Mouse (Mus musculus) thymus, postnatal 36 days (tissue): ENCODE results near the gene Ripk1.

Experiments
- DNase-seq, 2 experiments: peaks; one replicate each; pipeline ENCODE4 v3.0.0; 2022; ENCODE audit warnings: mixed read lengths in 2 of 2

Gene Ripk1

GRCm38 (mm10) chr13:34002058-34003006 lies at the start of gene Ripk1, which contains the start of gene Serpinb6a:
Gene Ripk1, plus strand, starts transcription at chr13:34002363.
Gene Serpinb6a, minus strand, starts transcription at chr13:34002794.
- peak; percentile 95 for DNase-seq

GRCm38 (mm10) chr13:33952947-33953346 lies 49.2 kb upstream of the Ripk1 start:
- no peak for DNase-seq

GRCm38 (mm10) chr13:33956571-33957421 lies 45.4 kb upstream of the Ripk1 start:
- DNase-seq = no peak

- no peak for DNase-seq
Measured at GRCm38 (mm10) chr13:33959771-33960170, 42.4 kb upstream of the Ripk1 start.

- peak; percentile 34 to 35 for DNase-seq
Measured at GRCm38 (mm10) chr13:33964206-33965046, 37.7 kb upstream of the Ripk1 start, which contains the start of gene Nqo2. Gene Nqo2, plus strand, starts transcription at chr13:33964687.

- DNase-seq = no peak
Measured at GRCm38 (mm10) chr13:33965056-33966024, 36.8 kb upstream of the Ripk1 start.

DNA sequence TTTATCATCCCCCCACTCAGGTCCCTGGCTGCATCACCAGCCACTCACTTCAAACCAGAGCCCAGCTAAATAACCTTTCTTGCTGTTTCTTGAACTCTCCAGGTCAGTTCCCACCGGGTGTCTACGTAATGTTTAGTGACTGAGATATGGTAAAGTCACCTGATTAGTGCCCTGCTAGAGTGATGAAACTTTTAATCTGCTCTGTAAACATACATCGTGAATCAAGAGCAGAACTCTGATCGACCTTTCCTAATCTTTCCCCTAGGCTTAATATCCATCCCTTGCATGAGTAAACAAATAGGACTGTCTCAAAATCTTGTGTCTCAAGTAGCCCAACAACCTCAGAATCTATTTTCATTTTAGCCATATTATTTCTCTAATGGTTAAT lies 36.1 kb upstream of the Ripk1 start:
- DNase-seq = no peak

DNA sequence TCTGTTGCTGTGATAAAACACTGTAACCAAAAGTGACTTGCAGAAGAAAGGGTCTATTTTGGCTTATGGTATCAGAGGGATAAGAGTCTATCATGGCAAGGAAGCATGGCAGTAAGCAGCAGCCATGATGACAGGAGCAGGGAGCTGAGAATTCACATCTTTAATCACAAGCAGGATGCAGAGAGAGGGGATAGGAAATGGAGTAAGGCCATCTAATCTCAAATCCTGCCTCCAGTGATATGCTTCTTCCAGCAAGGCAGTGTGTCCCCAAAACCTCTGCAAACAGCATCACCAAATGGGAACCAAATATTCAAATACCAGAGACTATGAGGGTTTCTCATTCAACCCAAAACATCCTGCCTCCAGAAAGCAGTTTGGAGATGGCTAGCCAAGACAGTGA lies 35.6 kb upstream of the Ripk1 start:
- no peak for DNase-seq

GRCm38 (mm10) chr13:33989625-33990024 lies 12.5 kb upstream of the Ripk1 start:
- no peak for DNase-seq

DNA sequence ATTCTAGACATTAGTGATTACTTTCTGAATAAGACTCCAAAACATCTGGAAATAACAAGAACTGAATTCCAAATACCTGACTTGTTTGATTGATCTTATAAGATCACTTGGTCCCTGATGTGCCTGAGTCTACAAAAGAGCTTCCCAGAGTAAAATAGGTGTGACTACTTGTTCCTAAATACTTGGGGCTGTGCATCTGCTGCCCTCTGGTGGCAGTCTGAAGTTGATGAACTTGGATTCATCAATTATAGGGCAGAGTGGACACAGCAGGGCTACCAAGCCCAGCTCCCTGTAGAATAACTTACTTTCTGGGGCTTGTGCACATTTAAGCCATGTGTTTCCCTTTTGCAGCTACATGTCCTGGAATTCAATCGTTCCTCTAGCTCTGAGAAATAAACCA lies 7.0 kb upstream of the Ripk1 start:
- peak; percentile 48 to 52 for DNase-seq

- DNase-seq = peak in 1 of 2 experiments; percentile 16
Measured at GRCm38 (mm10) chr13:34003058-34003457, 895 bp downstream of the Ripk1 start.

DNA sequence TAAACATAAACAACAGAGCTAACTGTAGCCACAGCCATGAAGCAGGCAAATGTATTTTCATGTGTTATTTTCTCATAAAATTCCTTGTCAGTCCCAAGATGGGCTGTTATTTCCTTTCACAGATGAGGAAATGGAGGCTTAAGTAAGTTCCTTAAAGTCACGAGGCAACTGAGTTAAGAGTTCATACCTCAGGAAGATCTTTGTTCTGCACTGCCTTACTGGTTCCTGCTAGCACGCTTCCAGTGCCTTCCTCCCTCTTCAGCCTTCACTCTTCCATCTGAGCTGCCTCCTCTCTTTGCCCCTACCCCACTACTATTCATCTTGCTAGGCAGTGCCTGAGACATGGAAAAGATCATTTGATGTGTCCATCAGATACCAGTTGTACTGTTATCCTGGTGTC lies 5.1 kb downstream of the Ripk1 start:
- DNase-seq = no peak

DNA sequence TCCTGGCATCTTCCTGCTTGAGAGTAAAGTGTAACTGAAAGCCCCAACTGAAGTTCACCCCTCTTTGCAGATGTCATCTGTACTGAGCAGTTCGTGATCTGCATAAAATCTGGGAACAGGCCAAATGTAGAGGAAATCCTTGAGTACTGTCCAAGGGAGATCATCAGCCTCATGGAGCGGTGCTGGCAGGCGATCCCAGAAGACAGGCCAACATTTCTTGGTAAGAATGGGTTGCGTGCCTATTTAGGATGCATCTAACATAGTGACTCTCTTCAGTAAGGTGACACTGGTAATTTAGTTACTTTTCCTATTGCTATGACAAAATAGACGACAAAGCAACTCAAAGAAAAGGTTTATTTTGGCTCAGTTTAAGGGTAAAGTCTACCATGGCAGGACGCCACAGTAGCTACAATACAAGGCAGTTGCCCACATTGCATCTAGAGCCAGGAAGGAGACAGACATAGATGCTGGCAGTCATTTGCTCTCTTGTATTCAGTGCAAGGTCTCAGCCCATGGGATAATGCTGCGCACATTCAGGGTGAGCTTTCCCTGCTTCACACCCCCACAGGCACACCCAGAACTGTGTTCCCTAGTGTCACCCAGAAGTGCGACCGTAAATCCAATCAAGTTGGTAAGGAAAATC lies 14.9 kb downstream of the Ripk1 start:
- DNase-seq = no peak

DNA sequence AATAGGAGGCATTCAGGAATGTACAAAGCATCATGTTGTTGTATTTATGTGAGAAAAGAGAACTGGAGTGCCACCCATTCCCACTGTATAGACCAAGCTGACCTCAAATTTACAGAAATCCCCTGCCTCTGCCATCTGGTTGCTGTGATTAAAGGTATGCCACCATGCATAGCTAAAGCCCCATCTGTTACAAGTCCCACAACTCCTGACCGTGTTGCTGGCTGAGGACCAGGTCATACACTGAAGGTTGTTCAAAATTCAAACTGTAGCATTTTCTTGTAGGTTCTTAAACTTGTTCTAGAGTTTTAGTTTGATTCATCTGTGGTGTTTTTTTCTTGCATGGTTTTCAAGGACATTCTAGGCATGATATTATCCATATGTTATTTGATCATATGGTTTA lies 16.4 kb downstream of the Ripk1 start:
- no peak for DNase-seq

GRCm38 (mm10) chr13:34021998-34022397 lies 19.8 kb downstream of the Ripk1 start:
- no peak for DNase-seq

- DNase-seq = no peak
Measured at GRCm38 (mm10) chr13:34032041-34032440, 29.9 kb downstream of the Ripk1 start.

DNA sequence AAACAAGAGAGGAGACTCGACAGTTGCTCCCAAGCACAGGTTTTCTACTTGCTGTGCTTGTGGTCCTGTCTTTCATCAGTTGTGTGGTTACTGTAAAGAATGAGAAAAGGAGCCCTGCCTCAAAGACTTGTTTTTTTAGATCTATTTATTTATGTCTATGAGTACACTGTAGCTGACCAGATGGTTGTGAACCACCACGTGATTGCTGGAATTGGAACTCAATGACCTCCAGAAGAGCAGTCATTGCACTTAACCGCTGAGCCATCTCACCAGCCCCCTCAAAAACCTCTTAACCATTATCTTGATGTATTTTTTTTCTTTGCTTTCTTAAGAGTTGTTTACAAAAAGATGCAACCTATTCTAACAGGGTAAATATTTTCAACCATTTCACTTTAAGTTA lies 33.3 kb downstream of the Ripk1 start:
- no peak for DNase-seq

DNA sequence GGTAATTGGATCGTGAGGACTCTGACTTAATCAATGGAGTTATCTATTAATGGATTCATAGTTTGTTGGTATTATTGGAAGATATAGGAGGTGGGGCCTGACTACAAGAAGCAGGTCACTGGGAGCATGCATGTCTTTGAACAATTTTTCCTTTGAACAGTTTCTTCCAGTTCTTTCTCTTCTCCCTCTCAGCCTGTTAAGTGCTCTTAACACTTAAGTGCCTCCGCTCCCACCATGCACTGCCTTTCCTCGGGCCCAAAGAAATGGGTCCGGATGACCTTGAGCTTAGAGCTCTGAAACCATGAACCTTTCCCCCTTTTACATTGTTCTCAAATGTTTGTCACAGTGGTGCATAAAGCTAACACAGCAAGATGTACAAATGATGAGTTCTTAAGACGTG lies 34.6 kb downstream of the Ripk1 start:
- DNase-seq = no peak

DNA sequence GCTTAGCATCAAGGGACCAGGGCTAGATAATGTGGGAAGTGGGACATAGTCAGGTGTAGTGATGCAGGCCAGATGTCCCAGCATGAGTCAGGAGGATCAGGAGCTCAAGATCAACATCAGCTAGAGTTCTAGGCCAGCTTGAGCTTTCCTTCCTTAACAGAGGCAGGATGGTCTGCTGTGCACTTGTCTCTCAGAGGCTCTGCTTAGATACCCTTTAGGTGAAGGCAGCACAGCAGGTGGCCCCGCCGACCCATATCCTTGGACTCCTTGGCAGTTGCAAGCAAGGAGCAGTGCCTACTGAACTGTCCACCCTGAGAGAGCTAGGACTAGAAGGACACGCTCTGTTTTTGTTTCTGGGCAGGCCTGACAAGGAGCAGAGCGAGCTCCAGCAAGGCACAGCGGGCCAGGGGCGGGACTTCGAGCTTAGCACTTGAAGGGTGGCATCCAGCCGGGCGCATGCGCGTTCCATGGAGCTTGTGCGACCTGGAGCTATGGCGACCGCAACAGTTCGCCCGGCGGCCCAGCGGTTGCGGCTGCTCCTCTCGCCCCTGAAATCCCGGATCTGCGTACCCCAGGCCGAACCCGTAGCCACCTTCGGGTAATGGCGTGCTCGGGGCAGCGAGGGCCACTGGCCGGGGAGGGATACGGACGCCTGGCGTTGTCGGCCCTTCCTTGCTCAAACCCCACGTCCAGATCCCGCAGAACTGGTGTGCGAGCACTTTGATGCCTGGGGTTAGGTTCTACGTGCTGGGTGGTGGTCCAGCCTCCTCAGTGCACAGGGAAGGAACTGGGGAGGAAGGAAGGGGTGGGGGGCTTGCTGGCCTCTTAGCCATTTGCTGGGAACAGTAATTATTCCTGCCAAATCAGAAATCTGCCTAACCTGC lies 35.3 kb downstream of the Ripk1 start, which contains the start of gene Bphl:
Gene Bphl, plus strand, starts transcription at position 426 of the 884 bp plus-strand sequence.
- peak; percentile 90 to 92 for DNase-seq

DNA sequence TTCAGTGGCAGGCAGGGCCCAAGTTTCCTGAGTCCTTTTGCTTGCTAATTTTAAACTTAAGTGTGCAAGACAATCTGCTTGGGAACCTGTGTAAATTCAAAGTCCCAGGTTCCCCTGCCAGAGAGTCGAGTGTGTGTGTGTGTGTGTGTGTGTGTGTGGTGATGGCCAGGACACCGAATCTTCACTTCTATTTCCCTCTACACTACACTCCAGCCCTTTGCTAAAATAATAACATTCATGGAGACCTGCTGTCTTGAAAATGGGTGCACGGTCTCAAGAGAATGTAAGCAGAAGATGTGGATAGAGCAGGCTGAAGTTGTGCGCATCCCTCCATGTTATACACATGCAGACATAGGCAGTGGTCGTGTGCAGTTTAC lies 35.9 kb downstream of the Ripk1 start:
- no peak for DNase-seq
